Mouse (Mus musculus): ENCODE results near the gene Acsbg1. TPM values are rescaled to one million over a fixed set of nuclear protein-coding genes. Genes with fewer than 3 reads are reported as not detected.
A peak's percentile ranks its signal among the peaks of the same experiment; 100 is the strongest.

Gene Acsbg1
- 14.9 and 22.6 TPM in 2 replicates for polyA plus RNA-seq (2016; fragmentation: Nextera tagmentation; extraction: Ambion mirVana)

DNA sequence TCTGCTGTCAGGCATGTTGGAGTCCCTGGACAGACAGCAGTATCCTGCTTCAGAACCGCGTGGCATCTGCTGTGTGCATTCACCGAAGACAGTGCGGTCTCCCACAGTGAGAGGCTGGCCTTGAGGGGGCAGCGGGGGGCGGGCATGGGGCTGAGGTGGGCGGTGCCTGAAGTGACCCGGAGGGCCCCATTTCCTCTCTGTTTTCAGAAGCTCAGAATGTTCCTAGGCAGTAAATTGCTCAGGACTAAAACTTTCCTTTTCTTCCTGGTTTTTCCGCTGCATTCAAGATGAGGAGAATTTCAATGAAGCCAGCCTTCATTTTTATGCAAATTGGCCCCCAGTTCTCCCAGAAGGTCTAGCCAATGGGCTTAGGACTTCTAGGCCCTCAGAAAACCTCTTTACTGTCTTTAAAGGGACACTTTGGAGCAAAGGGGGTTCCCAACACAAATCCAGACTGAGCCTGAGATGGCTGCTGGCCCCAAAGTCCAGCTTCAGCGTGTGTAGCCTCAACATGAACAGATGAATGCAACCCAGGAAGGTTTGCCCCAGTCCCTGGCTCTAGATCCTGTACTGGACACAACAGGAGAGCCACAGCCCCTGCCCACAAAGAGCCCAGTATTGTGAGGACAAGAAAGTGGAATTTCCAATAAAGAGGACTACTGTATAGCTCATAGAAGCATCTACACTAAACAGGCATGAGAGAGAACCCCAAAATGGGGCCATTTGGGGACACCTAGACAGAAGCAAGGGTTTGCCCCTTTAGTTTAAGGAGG, at the start of gene Acsbg1:
Gene Acsbg1 (minus strand): TSS at position 266 of the 773 bp plus-strand sequence.
- peak; percentile 88 for ATAC-seq (ENCODE audit: low FRiP score)
- WGBS = 6% methylated on average over 10 of the region's 10 CpGs
- Histone ChIP-seq H3K27ac (peak within 1 kb of the TSS; percentile 75), H3K4me2 (peak within 1 kb of the TSS; percentile 43), H3K36me3 (replicated peaks) (no peaks in the 10 kb centered on the region), H3K27me3 (no peaks in the 10 kb centered on the region), H3K9me3 (0 out of 2 replicates have a peak, but pooled peaks cover 4% of the 10 kb centered on the region), H3K9ac (0 out of 2 replicates have a peak within 1 kb of the TSS, but pooled peaks have one; percentile 2), H3K4me3 (replicated peaks) (peak within 1 kb of the TSS; percentile 8), H3K4me1 (peaks cover 19% of the 10 kb centered on the region)

DNA sequence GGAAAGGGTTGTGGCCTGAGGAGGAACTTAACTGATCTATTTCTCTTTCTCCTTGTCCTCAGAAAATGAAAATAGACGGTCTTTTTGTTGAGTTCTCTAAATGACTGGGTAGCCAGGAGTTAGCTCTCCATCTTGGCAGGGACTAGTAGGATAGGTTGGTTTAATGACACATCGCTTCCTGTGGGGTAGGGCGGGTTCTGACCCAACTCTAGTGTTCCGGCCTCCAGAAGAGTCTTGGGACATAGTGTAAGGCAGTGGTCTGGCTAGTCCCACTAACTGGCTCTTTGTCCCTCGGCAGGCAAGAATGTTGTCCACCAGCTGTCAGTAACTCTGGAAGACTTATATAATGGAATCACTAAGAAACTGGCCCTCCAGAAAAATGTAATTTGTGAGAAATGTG, 46.4 kb upstream of the Acsbg1 start:
- Histone ChIP-seq H3K4me1 (peaks cover 12% of the 10 kb centered on the region), H3K36me3 (replicated peaks) (peaks cover 12% of the 10 kb centered on the region), H3K9me3 (no peaks in the 10 kb centered on the region), H3K27me3 (0 out of 2 replicates have a peak, but pooled peaks cover under 1% of the 10 kb centered on the region), H3K4me3 (replicated peaks) (no peak overlapping the region), H3K4me2 (no peak overlapping the region), H3K9ac (no peak overlapping the region), H3K27ac (no peak overlapping the region)
- ATAC-seq (ENCODE audit: low FRiP score) = no peak
- 90% methylated on average over 5 of the region's 5 CpGs for WGBS

DNA sequence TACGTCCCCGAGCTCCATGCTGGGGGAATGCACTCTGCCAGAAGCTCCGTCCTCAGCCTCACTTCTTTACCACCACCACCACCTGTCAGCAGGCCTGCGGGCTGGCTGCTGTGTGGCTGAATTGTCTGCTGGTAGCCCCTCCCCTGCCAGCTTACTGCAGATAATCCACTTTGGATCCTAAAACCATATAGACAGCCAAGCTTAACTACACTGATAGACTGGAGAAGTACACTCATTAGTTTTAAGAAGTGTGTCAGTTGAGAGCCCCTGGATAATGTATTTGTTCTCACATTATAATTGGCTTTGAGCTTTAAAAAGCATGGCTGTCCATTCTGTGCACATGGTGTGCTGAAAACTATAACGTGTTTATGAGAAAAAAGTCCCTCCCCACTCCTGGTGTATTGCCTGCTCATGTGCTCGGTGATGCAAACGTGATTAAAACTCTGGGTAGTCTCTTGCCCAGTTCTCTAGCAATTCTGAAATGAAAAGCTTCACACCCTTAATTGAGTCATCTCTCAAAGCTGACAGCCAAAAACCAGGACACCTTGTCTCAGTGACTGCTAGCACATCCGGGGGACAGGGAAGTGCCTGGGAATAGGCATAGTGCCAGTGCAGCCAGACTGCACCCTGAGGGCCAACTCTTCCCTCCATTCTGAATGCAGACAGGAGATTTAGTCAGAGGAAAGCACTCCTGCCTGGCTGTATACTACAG, 45.8 kb upstream of the Acsbg1 start:
- 32% methylated on average over 8 of the region's 8 CpGs for WGBS
- Histone ChIP-seq H3K27ac (no peak overlapping the region), H3K27me3 (0 out of 2 replicates have a peak, but pooled peaks cover 7% of the 10 kb centered on the region), H3K4me1 (peaks cover 12% of the 10 kb centered on the region), H3K4me3 (replicated peaks) (no peak overlapping the region), H3K9ac (no peak overlapping the region), H3K9me3 (no peaks in the 10 kb centered on the region), H3K4me2 (no peak overlapping the region), H3K36me3 (replicated peaks) (peaks cover 5% of the 10 kb centered on the region)
- peak; percentile 61; the same call in 1 of the 2 replicates for ATAC-seq (ENCODE audit: low FRiP score)

DNA sequence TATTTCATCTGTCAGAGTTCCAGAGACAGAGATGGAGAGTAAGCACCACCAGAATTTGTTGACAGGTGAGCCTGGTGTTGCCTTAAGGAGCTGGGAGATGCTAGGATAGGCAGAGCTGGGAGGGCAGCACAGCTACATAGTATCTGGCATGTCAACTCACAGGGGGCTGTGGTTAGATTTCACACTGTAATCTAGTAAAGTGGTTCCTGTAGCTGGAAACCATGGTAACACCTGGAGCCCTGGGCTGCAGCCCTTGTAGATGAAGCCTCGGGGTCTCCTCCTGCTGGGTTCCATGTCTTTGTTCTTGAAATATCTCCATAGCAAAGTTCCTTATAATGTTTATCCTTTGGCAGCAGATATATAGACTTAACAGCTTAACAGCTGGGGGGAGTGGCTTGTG, 43.9 kb upstream of the Acsbg1 start:
- peaks cover 18% of the 10 kb centered on the region for H3K27me3 ChIP-seq
- no peak overlapping the region for H3K9ac ChIP-seq
- no peak overlapping the region for H3K27ac ChIP-seq
- no peaks in the 10 kb centered on the region for H3K9me3 ChIP-seq
- no peak for ATAC-seq (ENCODE audit: low FRiP score)
- H3K4me1 ChIP-seq = peaks cover 12% of the 10 kb centered on the region
- H3K4me2 ChIP-seq = no peak overlapping the region
- no peak overlapping the region for H3K4me3 ChIP-seq (replicated peaks)
- WGBS = 81% methylated on average over 1 of the region's 1 CpGs
- H3K36me3 ChIP-seq (replicated peaks) = 0 out of 2 replicates have a peak, but pooled peaks cover under 1% of the 10 kb centered on the region

DNA sequence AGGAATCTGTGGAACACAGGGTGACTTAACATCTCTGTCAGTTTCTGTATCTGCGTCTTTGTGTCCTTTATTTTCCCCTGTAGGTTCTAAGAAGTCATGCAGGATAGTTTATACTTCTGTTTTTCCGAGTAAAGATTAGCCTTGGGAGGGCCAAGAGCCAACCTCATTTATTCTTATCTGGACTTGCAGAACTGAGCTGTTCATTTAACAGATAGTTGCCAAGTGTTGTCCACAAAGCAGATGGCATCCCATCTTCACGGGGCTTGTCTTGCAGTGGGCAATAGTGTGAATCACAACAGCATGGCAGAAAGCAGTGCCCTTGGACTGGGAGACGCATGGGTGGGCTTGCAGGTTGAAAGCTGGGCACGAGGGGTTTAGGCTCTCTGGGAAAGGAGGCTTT, 42.7 kb upstream of the Acsbg1 start:
- Histone ChIP-seq H3K27ac (no peak overlapping the region), H3K4me1 (peaks cover 18% of the 10 kb centered on the region), H3K9ac (no peak overlapping the region), H3K27me3 (peaks cover 30% of the 10 kb centered on the region), H3K36me3 (replicated peaks) (no peaks in the 10 kb centered on the region), H3K4me2 (no peak overlapping the region), H3K9me3 (no peaks in the 10 kb centered on the region), H3K4me3 (replicated peaks) (no peak overlapping the region)
- 80% methylated on average over 5 of the region's 5 CpGs for WGBS
- no peak for ATAC-seq (ENCODE audit: low FRiP score)

DNA sequence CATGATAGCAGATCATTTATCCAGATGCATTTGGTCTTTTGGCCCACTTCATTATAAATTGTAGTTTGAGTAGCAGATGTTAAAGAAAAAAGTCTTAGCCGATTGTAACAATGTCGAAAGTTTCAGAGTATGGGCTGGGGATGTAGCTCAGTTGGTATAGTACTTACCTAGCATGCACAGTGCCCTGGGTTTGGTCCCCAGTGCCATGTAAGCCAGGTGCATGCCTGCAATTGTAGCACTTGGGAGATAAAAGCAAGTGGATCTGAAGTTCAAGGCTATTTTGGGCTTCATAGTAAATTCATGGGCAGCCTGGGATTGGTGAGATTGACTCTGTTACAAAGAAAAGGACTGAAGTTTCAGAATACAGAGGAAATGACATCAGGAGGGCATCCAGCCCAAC, 40.9 kb upstream of the Acsbg1 start:
- Histone ChIP-seq H3K27me3 (peaks cover 48% of the 10 kb centered on the region), H3K9me3 (no peaks in the 10 kb centered on the region), H3K4me2 (no peak overlapping the region), H3K36me3 (replicated peaks) (no peaks in the 10 kb centered on the region), H3K9ac (no peak overlapping the region), H3K4me1 (peaks cover 23% of the 10 kb centered on the region), H3K4me3 (replicated peaks) (no peak overlapping the region), H3K27ac (no peak overlapping the region)
- ATAC-seq (ENCODE audit: low FRiP score) = no peak
- 81% methylated on average over 2 of the region's 2 CpGs for WGBS

DNA sequence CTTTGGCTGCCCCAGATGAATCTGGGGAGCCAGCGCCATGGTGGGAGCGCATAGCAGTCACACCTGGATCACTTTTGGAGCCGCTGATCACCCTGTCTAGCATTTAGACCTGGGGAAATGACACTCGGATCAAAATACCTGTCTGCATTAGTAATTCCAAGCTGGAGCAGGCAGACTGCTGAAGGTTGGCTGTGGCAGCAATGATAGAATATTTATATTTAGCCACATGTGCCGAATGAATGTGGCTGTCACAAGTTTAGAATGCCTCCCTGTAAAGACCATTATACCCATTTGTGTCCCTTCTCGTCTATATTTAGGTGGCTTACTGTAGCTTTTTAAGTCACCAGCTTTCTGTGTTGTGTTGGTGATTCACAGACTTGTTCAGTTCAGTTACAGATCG, 39.1 kb upstream of the Acsbg1 start:
- H3K4me2 ChIP-seq = no peak overlapping the region
- H3K9me3 ChIP-seq = no peaks in the 10 kb centered on the region
- peaks cover 13% of the 10 kb centered on the region; the same call in 1 of the 2 replicates for H3K4me1 ChIP-seq
- ATAC-seq (ENCODE audit: low FRiP score) = no peak
- H3K9ac ChIP-seq = no peak overlapping the region
- H3K36me3 ChIP-seq (replicated peaks) = no peaks in the 10 kb centered on the region
- H3K4me3 ChIP-seq (replicated peaks) = no peak overlapping the region
- H3K27me3 ChIP-seq = peaks cover 53% of the 10 kb centered on the region
- H3K27ac ChIP-seq = no peak overlapping the region
- 82% methylated on average over 7 of the region's 7 CpGs for WGBS

DNA sequence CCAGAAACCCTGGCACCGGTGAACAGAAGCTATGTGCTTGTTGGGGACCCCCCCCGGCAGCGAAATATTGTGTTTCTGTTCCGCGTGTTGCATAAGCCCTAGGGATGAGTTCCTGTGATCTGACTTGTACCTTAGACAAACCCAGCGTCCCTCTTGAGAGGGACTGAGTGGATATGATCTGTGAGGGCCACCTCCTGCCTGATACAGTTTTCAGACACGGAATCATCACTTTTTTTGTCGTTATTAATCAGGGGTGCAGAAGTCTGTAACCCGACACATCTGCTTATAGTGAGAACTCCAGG, 38.5 kb upstream of the Acsbg1 start:
- no peak for ATAC-seq (ENCODE audit: low FRiP score)
- peak overlapping the region; percentile 77 for H3K9ac ChIP-seq
- 33% methylated on average over 9 of the region's 9 CpGs for WGBS

DNA sequence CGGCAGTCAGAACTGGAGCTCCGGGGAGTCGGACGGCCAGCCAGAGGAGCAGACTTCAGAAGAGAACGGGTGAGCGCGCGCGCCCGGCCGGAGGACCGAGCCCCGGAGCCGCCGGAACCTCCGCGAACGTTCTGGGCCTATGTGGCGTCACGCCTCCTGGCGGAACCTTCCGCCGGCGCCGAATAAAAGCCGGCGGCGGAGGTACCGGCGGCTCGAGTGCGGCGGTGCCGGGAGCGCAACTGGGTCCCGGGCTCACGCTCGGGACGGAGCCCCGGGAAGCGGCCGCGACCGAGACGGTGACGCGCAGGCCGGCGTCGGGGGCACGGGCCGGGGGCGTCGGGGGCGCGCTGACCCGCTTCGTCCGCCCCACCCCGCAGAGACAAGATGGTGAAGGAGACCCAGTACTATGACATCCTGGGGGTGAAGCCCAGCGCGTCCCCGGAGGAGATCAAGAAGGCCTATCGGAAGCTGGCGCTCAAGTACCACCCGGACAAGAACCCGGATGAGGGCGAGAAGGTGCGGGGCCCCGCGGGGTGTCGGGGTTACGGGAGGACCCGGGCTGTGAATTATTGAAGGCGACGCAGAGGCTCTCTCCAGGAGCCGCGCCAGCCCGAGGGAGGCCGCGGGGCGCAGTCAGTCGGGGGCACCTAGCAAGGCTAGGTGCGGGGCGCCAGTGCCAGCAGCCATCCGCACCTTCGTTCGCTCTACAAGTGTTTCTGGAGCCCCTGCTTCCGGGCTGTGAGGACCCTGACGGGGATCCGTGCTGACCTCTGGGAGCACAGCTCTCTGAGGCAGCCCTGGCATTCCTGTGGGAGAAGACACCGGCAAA, 37.9 kb upstream of the Acsbg1 start:
- peak; percentile 70 for ATAC-seq (ENCODE audit: low FRiP score)
- H3K27me3 ChIP-seq = peaks cover 62% of the 10 kb centered on the region
- H3K4me3 ChIP-seq (replicated peaks) = peak overlapping the region; percentile 68
- peaks cover 13% of the 10 kb centered on the region; the same call in 1 of the 2 replicates for H3K4me1 ChIP-seq
- WGBS = under 1% methylated on average over 90 of the region's 92 CpGs
- peak overlapping the region; percentile 93 for H3K4me2 ChIP-seq
- H3K9ac ChIP-seq = peak overlapping the region; percentile 77
- no peak overlapping the region for H3K27ac ChIP-seq
- no peaks in the 10 kb centered on the region for H3K9me3 ChIP-seq
- no peaks in the 10 kb centered on the region for H3K36me3 ChIP-seq (replicated peaks)

More for the DNA sequence above, 38.5 kb upstream of the Acsbg1 start:
- H3K9me3 ChIP-seq = no peaks in the 10 kb centered on the region
- no peaks in the 10 kb centered on the region for H3K36me3 ChIP-seq (replicated peaks)
- peak overlapping the region; percentile 68 for H3K4me3 ChIP-seq (replicated peaks)
- peaks cover 13% of the 10 kb centered on the region; the same call in 1 of the 2 replicates for H3K4me1 ChIP-seq
- H3K27ac ChIP-seq = no peak overlapping the region
- peaks cover 59% of the 10 kb centered on the region for H3K27me3 ChIP-seq
- peak overlapping the region; percentile 93 for H3K4me2 ChIP-seq

DNA sequence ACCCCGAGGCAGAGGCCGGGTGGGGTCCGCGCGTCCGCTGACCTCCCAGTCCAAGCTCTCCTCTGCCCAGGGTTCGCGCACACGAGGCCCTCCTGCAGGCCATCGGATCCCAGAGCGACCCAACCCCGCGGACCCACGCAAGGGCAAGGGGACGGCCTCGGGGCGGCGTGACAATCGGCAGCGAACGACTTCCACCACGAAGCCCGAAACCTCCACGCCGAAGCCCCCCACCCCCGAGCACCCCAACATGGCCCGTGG, 37.3 kb upstream of the Acsbg1 start:
- WGBS = 12% methylated on average over 27 of the region's 27 CpGs
- peak; percentile 63 for ATAC-seq (ENCODE audit: low FRiP score)
- peaks cover 13% of the 10 kb centered on the region; the same call in 1 of the 2 replicates for H3K4me1 ChIP-seq
- no peak overlapping the region for H3K27ac ChIP-seq
- no peaks in the 10 kb centered on the region for H3K9me3 ChIP-seq
- peak overlapping the region; percentile 93 for H3K4me2 ChIP-seq
- peak overlapping the region; percentile 77 for H3K9ac ChIP-seq
- peak overlapping the region; percentile 68 for H3K4me3 ChIP-seq (replicated peaks)
- no peaks in the 10 kb centered on the region for H3K36me3 ChIP-seq (replicated peaks)
- peaks cover 62% of the 10 kb centered on the region for H3K27me3 ChIP-seq

DNA sequence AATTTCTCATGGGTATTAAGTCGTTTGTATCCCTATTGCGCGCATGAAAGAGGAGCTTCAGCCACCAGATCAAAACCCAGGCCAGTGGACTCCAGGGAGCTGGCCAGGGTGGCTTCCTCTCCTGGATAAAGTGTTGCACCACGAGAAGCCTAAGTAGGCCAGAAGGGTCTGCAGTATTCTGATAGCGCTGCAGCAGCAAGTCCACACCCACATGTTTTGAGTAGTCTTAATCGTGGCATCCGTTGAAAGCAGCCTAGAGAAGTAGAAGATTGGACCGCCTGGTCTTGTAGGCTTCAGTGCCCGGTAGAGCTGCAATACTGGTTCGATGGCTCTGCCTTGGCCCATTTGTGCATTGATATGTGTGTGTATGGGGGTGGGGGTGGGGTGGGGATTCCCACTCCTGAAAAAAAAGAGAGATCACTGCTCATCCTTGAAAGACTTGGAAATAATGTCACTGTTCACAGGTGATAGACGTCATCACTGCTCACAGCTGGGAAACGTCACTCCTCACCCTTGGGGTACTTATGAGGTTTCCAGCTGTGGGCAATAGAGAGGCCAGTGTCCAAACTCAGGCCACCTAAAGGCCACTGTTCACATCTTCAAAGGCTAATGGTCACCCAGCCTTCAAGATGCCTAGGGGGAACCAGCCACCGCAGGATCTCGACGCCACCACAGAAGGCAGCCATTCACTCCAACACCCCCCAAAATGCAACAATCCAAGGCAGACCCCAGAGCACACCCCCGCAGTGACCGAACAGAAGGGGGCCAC, 36.8 kb upstream of the Acsbg1 start, which contains the start of gene Dnaja4:
Gene Dnaja4 (plus strand): TSS at position 556 of the 769 bp plus-strand sequence.
- no peak within 1 kb of the TSS for H3K27ac ChIP-seq
- ATAC-seq (ENCODE audit: low FRiP score) = 0 out of 2 replicates have a peak, but pooled peaks have one; percentile 27
- no peaks in the 10 kb centered on the region for H3K36me3 ChIP-seq (replicated peaks)
- peaks cover 62% of the 10 kb centered on the region for H3K27me3 ChIP-seq
- peak within 1 kb of the TSS; percentile 93 for H3K4me2 ChIP-seq
- H3K4me3 ChIP-seq (replicated peaks) = peak within 1 kb of the TSS; percentile 68
- peak within 1 kb of the TSS; percentile 77 for H3K9ac ChIP-seq
- no peaks in the 10 kb centered on the region for H3K9me3 ChIP-seq
- WGBS = 72% methylated on average over 17 of the region's 17 CpGs
- peaks cover 13% of the 10 kb centered on the region; the same call in 1 of the 2 replicates for H3K4me1 ChIP-seq

All from forebrain, embryonic 12.5 days (tissue).